Mouse (Mus musculus): ENCODE results near the gene Vps37c.

- TF ChIP-seq CTCF (IDR thresholded peaks at IDR 0.05; ENCODE audit: low read depth), result no peak
- no peak for TF ChIP-seq EP300 (IDR thresholded peaks at IDR 0.05; ENCODE audit: low read depth)
These were observed 2.6 kb downstream of the Vps37c start for GRCm38 (mm10) chr19:10691121-10691520.
